Mouse (Mus musculus) adrenal gland, postnatal 0 days (tissue): Measurements from ENCODE around the gene Vmn1r205. TPM values are rescaled to one million over a fixed set of nuclear protein-coding genes. Genes with fewer than 3 reads are reported as not detected.

ENCODE experiments used
- polyA plus RNA-seq: library from polyadenylated mRNA; unstranded; fragments of >200 nt; fragmentation: Nextera tagmentation; extraction: Ambion mirVana; gene quantifications from 2 replicates; pipeline ENCODE4 v1.2.1, GENCODE M21; 2015

Gene Vmn1r205
- polyA plus RNA-seq = not detected in 2 replicates

GRCm38 (mm10) chr13:22592900-22593299 is at the start of gene Vmn1r205:
Gene Vmn1r205 (minus strand): TSS chr13:22593000.

DNA sequence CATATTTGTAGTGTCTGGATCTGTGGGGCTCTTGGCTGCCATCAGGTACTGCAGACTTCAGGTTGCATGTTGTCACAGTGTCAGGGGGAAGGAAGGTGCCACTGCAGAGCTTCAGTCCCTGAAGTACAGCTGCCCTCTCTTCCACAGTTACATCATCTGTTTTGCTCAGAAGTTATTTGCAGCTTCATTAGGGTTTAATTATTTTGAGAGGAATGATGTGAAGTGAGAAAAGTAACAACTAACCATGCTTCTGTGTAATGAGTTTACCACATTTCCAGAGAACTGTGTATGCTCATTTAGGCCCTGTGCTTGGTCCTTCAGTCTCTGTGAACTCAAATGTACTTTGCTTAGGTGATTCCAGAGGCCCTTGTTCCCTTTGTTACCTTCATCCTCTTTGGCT is 31.4 kb upstream of the Vmn1r205 start, which contains the start of gene Vmn1r206:
Gene Vmn1r206, minus strand, starts transcription at position 101 of the 400 bp plus-strand sequence.

GRCm38 (mm10) chr13:22552898-22553297 is 39.9 kb downstream of the Vmn1r205 start, which contains the start of gene Vmn1r204:
Gene Vmn1r204 (plus strand): TSS chr13:22553198.

Other genes with a start within 250 kb of the Vmn1r205 start
- not detected in 2 replicates for gene Vmn1r198, start 242.6 kb downstream of the Vmn1r205 start, polyA plus RNA-seq
- gene Vmn1r199, start 213.2 kb downstream of the Vmn1r205 start, polyA plus RNA-seq = not detected in 2 replicates
- gene Vmn1r200, start 202.6 kb downstream of the Vmn1r205 start, polyA plus RNA-seq = not detected in 2 replicates
- not detected in 2 replicates for gene Vmn1r201, start 121.1 kb downstream of the Vmn1r205 start, polyA plus RNA-seq
- gene Vmn1r202, start 87.6 kb downstream of the Vmn1r205 start, polyA plus RNA-seq = not detected in 2 replicates
- not detected in 2 replicates for gene Vmn1r203, start 74.9 kb downstream of the Vmn1r205 start, polyA plus RNA-seq
- gene Vmn1r204, start 39.8 kb downstream of the Vmn1r205 start, polyA plus RNA-seq = not detected in 2 replicates
- not detected in 2 replicates for gene Vmn1r206, start 31.3 kb upstream of the Vmn1r205 start, polyA plus RNA-seq
- not detected in 2 replicates for gene Vmn1r207-ps, start 136.6 kb upstream of the Vmn1r205 start, polyA plus RNA-seq
- not detected in 2 replicates for gene Vmn1r208, start 184.4 kb upstream of the Vmn1r205 start, polyA plus RNA-seq
- not detected in 2 replicates for gene Vmn1r209, start 216.7 kb upstream of the Vmn1r205 start, polyA plus RNA-seq
- gene Vmn1r210, start 238.3 kb upstream of the Vmn1r205 start, polyA plus RNA-seq = not detected in 2 replicates